Mouse (Mus musculus) heart, embryonic 13.5 days (tissue): ENCODE measurements around the gene Cipc. TPM values are rescaled to one million over a fixed set of nuclear protein-coding genes. Genes with fewer than 3 reads are reported as not detected.

Experiments used
- ATAC-seq: fragments of 200-750 bp; cut with Nextera tagmentation; 2 replicates; pipeline ENCODE4 v1.8.0; 2017; ENCODE audit warnings: moderate TSS enrichment; ENCODE audit not compliant: insufficient number of reproducible peaks, low FRiP score, low TSS enrichment; ENCODE audit errors: extremely low read depth
- H3K27ac ChIP-seq: fragments of 300-500 bp; sonication (generic); replicated peaks from 2 replicates; pipeline ENCODE4 v1.5.1; 2015; ENCODE audit warnings: moderate library complexity, mild to moderate bottlenecking, inconsistent platforms
- H3K27me3 ChIP-seq: fragments of 300-500 bp; sonication (generic); replicated peaks from 2 replicates; pipeline ENCODE4 v1.6.1; 2015; ENCODE audit warnings: mild to moderate bottlenecking, inconsistent platforms
- H3K36me3 ChIP-seq: fragments of 300-500 bp; sonication (generic); 2 replicates; pipeline ENCODE4 v1.6.1; 2015; ENCODE audit warnings: mild to moderate bottlenecking, inconsistent platforms
- H3K4me1 ChIP-seq: fragments of 300-500 bp; sonication (generic); 2 replicates; pipeline ENCODE4 v1.6.1; 2015; ENCODE audit warnings: inconsistent platforms
- H3K4me2 ChIP-seq: fragments of 300-500 bp; sonication (generic); 2 replicates; pipeline ENCODE4 v1.6.1; 2015; ENCODE audit warnings: inconsistent platforms, mild to moderate bottlenecking, moderate library complexity
- H3K4me3 ChIP-seq: fragments of 300-500 bp; sonication (generic); 2 replicates; pipeline ENCODE4 v1.5.1; 2015; ENCODE audit warnings: moderate library complexity, mild to moderate bottlenecking, inconsistent platforms
- H3K9ac ChIP-seq: fragments of 300-500 bp; sonication (generic); 2 replicates; pipeline ENCODE4 v1.6.1; 2015; ENCODE audit warnings: inconsistent platforms, mild to moderate bottlenecking, moderate library complexity
- H3K9me3 ChIP-seq: fragments of 300-500 bp; sonication (generic); 2 replicates; pipeline ENCODE4 v1.6.1; 2016; ENCODE audit warnings: inconsistent platforms
- WGBS: fragments of 180-500 bp; shearing (Covaris S2); methylation state at CpG from one replicate; pipeline ENCODE4 v1.1.7; 2015; ENCODE audit warnings: mixed read lengths; 5-methylcytosine and 5-hydroxymethylcytosine counted together
- polyA plus RNA-seq: library from polyadenylated mRNA; unstranded; fragments of >200 nt; fragmentation: Nextera tagmentation; extraction: Ambion mirVana; gene quantifications from 2 replicates; pipeline ENCODE4 v1.2.1, GENCODE M21; 2015

Cipc gene
- polyA plus RNA-seq, 1 experiment from 2014 or later, result 18.4 TPM

- Histone ChIP-seq H3K9me3 (no peaks in the 10 kb centered on the region), H3K9ac (no peak overlapping the region), H3K4me2 (no peak overlapping the region), H3K4me1 (peaks cover 25% of the 10 kb centered on the region), H3K36me3 (peaks cover 59% of the 10 kb centered on the region), H3K27ac (no peak overlapping the region), H3K4me3 (no peak overlapping the region), H3K27me3 (no peaks in the 10 kb centered on the region)
- no peak for ATAC-seq
- 86% methylated on average over 4 of the region's 4 CpGs for WGBS
Observed at GRCm38 (mm10) chr12:86965237-86965799, 18.5 kb downstream of the Cipc start.

- 24% methylated on average over 13 of the region's 13 CpGs for WGBS
- H3K4me2 ChIP-seq, result peak overlapping the region; percentile 27
Observed at GRCm38 (mm10) chr12:86968468-86969219, 21.8 kb downstream of the Cipc start.

GRCm38 (mm10) chr12:86969220-86969601 is 22.4 kb downstream of the Cipc start:
- no peak for ATAC-seq
- peak overlapping the region; percentile 58 for H3K27ac ChIP-seq
- WGBS, result 41% methylated on average over 3 of the region's 3 CpGs
- no peaks in the 10 kb centered on the region for H3K27me3 ChIP-seq
- H3K36me3 ChIP-seq, result peaks cover 21% of the 10 kb centered on the region
- H3K4me1 ChIP-seq, result peaks cover 44% of the 10 kb centered on the region
- no peaks in the 10 kb centered on the region for H3K9me3 ChIP-seq
- no peak overlapping the region for H3K4me3 ChIP-seq
- peak overlapping the region; percentile 27; the same call in 1 of the 2 replicates for H3K4me2 ChIP-seq
- peak overlapping the region; percentile 51 for H3K9ac ChIP-seq

More at GRCm38 (mm10) chr12:86968468-86969219, 21.8 kb downstream of the Cipc start:
- H3K36me3 ChIP-seq, result peaks cover 25% of the 10 kb centered on the region
- H3K27ac ChIP-seq, result peak overlapping the region; percentile 58
- H3K9me3 ChIP-seq, result no peaks in the 10 kb centered on the region
- peaks cover 38% of the 10 kb centered on the region for H3K4me1 ChIP-seq
- ATAC-seq, result no peak
- H3K9ac ChIP-seq, result peak overlapping the region; percentile 51
- H3K27me3 ChIP-seq, result no peaks in the 10 kb centered on the region
- H3K4me3 ChIP-seq, result no peak overlapping the region

- ATAC-seq, result no peak
- H3K4me1 ChIP-seq, result peaks cover 62% of the 10 kb centered on the region
- H3K4me3 ChIP-seq, result no peak overlapping the region
- H3K9me3 ChIP-seq, result no peaks in the 10 kb centered on the region
- no peak overlapping the region for H3K9ac ChIP-seq
- H3K36me3 ChIP-seq, result peaks cover 4% of the 10 kb centered on the region; the same call in 1 of the 2 replicates
- WGBS, result 87% methylated on average over 7 of the region's 7 CpGs
- no peak overlapping the region for H3K27ac ChIP-seq
- peaks cover 9% of the 10 kb centered on the region; the same call in 1 of the 2 replicates for H3K27me3 ChIP-seq
- H3K4me2 ChIP-seq, result no peak overlapping the region
Observed at GRCm38 (mm10) chr12:86971089-86971488, 24.2 kb downstream of the Cipc start.

GRCm38 (mm10) chr12:86973216-86973615 is 26.4 kb downstream of the Cipc start:
- H3K27me3 ChIP-seq, result peaks cover 22% of the 10 kb centered on the region
- H3K4me1 ChIP-seq, result peaks cover 60% of the 10 kb centered on the region
- H3K9ac ChIP-seq, result no peak overlapping the region
- H3K9me3 ChIP-seq, result no peaks in the 10 kb centered on the region
- WGBS, result 12% methylated on average over 7 of the region's 7 CpGs
- H3K4me3 ChIP-seq, result no peak overlapping the region
- peak overlapping the region; percentile 31 for H3K4me2 ChIP-seq
- peak overlapping the region; percentile 66 for H3K27ac ChIP-seq
- no peak for ATAC-seq
- H3K36me3 ChIP-seq, result no peaks in the 10 kb centered on the region

GRCm38 (mm10) chr12:86973706-86974105 is 26.9 kb downstream of the Cipc start:
- H3K4me1 ChIP-seq, result peaks cover 55% of the 10 kb centered on the region
- no peak for ATAC-seq
- H3K36me3 ChIP-seq, result no peaks in the 10 kb centered on the region
- H3K9ac ChIP-seq, result no peak overlapping the region
- H3K4me2 ChIP-seq, result peak overlapping the region; percentile 31
- no peak overlapping the region for H3K4me3 ChIP-seq
- peaks cover 27% of the 10 kb centered on the region for H3K27me3 ChIP-seq
- H3K27ac ChIP-seq, result 0 out of 2 replicates have a peak overlapping the region, but pooled peaks have one; percentile 1
- 32% methylated on average over 7 of the region's 8 CpGs for WGBS
- no peaks in the 10 kb centered on the region for H3K9me3 ChIP-seq

GRCm38 (mm10) chr12:86974387-86975288 is 27.8 kb downstream of the Cipc start:
- H3K4me3 ChIP-seq, result peak overlapping the region; percentile 43
- no peaks in the 10 kb centered on the region for H3K36me3 ChIP-seq
- H3K4me2 ChIP-seq, result peak overlapping the region; percentile 73
- peaks cover 47% of the 10 kb centered on the region for H3K4me1 ChIP-seq
- H3K9ac ChIP-seq, result peak overlapping the region; percentile 70
- 8% methylated on average over 40 of the region's 40 CpGs for WGBS
- 0 out of 2 replicates have a peak, but pooled peaks have one; percentile 21 for ATAC-seq
- peaks cover 33% of the 10 kb centered on the region for H3K27me3 ChIP-seq
- H3K27ac ChIP-seq, result 0 out of 2 replicates have a peak overlapping the region, but pooled peaks have one; percentile 1
- H3K9me3 ChIP-seq, result no peaks in the 10 kb centered on the region

- Histone ChIP-seq H3K27me3 (peaks cover 44% of the 10 kb centered on the region), H3K9ac (no peak overlapping the region), H3K27ac (no peak overlapping the region), H3K4me3 (no peak overlapping the region), H3K4me1 (peaks cover 43% of the 10 kb centered on the region), H3K4me2 (no peak overlapping the region), H3K9me3 (no peaks in the 10 kb centered on the region), H3K36me3 (no peaks in the 10 kb centered on the region)
- 45% methylated on average over 10 of the region's 10 CpGs for WGBS
- no peak for ATAC-seq
Observed at GRCm38 (mm10) chr12:86975761-86976160, 28.9 kb downstream of the Cipc start.

GRCm38 (mm10) chr12:86976511-86977168 is 29.8 kb downstream of the Cipc start:
- Histone ChIP-seq H3K4me2 (no peak overlapping the region), H3K27me3 (peaks cover 53% of the 10 kb centered on the region), H3K9me3 (no peaks in the 10 kb centered on the region), H3K9ac (no peak overlapping the region), H3K36me3 (no peaks in the 10 kb centered on the region), H3K4me1 (peaks cover 43% of the 10 kb centered on the region), H3K27ac (no peak overlapping the region), H3K4me3 (no peak overlapping the region)
- WGBS, result 59% methylated on average over 6 of the region's 6 CpGs
- no peak for ATAC-seq

GRCm38 (mm10) chr12:86977833-86978232 is 31.0 kb downstream of the Cipc start:
- no peaks in the 10 kb centered on the region for H3K36me3 ChIP-seq
- H3K4me3 ChIP-seq, result no peak overlapping the region
- no peak overlapping the region for H3K27ac ChIP-seq
- H3K4me1 ChIP-seq, result peaks cover 39% of the 10 kb centered on the region
- no peak overlapping the region for H3K9ac ChIP-seq
- peaks cover 65% of the 10 kb centered on the region for H3K27me3 ChIP-seq
- H3K9me3 ChIP-seq, result no peaks in the 10 kb centered on the region
- 14% methylated on average over 15 of the region's 15 CpGs for WGBS
- no peak for ATAC-seq
- 0 out of 2 replicates have a peak overlapping the region, but pooled peaks have one; percentile 4 for H3K4me2 ChIP-seq
